Mouse (Mus musculus) adrenal gland (tissue): ENCODE data around the gene Kcnk5.

ENCODE experiments used
- intact Hi-C: fragments of 180-260 bp; cut with DNase I; formaldehyde crosslinking; loops from one replicate; pipeline ENCODE4 v1.15.1; 2025
- long read RNA-seq, 2 experiments: library from polyadenylated mRNA; unstranded; transcript quantifications; one replicate each; pipeline ENCODE4 v2.0.0; 2020; ENCODE audit warnings: borderline replicate concordance in 1 of 2; ENCODE audit not compliant: insufficient replicate concordance in 1 of 2

Gene Kcnk5
- long read RNA-seq, experiment 1, partial matches to known transcripts = 1 of 3 reads
- long read RNA-seq, experiment 1, other reads (novel, unspliced or antisense) = 2 of 3 reads
- long read RNA-seq, experiment 2 = 0 reads

DNA sequence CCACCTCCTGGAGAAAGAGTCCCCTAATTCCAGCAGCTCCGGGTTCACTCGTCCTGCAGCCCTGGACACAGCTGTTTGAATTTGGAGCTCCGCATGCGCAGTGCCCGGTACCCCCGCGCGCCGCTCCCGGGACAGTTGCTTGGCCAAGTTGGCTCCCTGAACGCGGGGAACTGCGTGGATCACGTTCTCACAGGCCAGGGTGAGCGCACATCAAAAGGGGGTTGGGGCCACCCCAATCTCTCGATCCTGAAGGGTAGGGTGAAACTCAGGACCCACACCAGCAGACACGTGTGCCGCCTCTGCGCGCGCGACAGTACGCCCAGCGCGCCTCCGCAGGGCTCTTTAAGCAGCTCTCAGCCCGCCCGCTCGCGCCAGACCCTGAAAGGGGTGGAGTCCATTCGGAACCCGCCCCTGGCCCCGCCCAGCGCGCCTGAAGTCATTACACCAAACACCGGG, at the start of gene Kcnk5:
Gene Kcnk5, minus strand, starts transcription at position 344 of the 456 bp plus-strand sequence.
- intact Hi-C loops = loop anchor here (5.0 kb wide), 1 partner anchor 76 kb away; no protein-coding TSS in a partner anchor

GRCm38 (mm10) chr14:20230063-20230491, 48.5 kb upstream of the Kcnk5 start:
- intact Hi-C loops = no loop called here

- intact Hi-C loops = no loop called here
These were observed 47.8 kb upstream of the Kcnk5 start for GRCm38 (mm10) chr14:20229437-20229836.

GRCm38 (mm10) chr14:20228336-20228735, 46.7 kb upstream of the Kcnk5 start:
- intact Hi-C loops = no loop called here

GRCm38 (mm10) chr14:20226982-20227381, 45.4 kb upstream of the Kcnk5 start:
- intact Hi-C loops = no loop called here

GRCm38 (mm10) chr14:20226488-20226887, 44.9 kb upstream of the Kcnk5 start:
- intact Hi-C loops = no loop called here

DNA sequence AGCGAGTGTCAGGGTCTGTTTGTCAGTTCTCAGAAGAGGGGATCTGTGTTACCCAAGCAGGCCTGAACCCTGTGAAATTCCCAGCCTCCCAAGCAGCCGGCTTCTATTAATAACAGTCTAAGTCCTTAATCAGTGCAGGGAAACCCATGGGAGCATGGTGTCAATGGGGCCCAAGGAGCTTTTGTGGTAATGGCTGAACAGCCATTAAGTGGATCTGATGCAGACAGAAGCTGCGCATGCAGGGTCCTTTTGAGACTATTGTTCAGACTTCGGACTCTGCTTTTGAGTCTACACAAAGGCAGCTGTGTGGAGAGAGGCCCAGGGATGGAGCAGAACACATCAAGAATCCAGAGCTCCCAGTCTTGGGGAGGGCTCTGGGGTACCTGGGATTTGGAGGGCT, 43.9 kb upstream of the Kcnk5 start:
- intact Hi-C loops = no loop called here

DNA sequence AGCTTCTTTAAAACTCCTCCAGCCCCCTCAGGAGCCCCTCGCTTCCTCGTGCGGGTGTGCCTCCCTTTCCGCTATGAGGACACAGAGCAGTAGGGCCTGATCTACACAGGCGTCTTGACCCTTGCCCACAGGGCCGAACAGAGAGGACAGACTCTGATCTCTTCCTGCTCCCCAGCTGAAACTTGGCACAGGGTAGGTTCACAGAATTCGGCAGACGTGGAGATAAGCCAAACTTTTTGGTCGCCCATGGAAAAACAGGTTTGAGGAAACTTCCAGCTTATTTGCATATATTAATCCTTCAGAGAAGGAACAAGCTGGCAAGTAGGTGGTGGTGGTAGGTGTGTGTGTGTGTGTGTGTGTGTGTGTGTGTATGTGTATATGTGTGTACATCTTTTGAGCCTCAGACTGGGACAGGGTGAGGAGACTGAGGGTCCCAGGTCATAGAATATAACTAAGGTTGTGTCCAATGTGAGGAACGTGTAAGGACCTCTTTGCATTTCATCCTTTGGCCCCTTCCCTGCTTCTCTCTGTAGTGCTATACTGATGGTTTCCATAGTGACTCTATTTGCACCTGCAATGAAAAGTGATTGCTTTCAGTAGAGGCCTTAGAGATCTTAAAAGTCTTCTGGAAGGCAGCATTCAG, 43.1 kb upstream of the Kcnk5 start:
- intact Hi-C loops = no loop called here

DNA sequence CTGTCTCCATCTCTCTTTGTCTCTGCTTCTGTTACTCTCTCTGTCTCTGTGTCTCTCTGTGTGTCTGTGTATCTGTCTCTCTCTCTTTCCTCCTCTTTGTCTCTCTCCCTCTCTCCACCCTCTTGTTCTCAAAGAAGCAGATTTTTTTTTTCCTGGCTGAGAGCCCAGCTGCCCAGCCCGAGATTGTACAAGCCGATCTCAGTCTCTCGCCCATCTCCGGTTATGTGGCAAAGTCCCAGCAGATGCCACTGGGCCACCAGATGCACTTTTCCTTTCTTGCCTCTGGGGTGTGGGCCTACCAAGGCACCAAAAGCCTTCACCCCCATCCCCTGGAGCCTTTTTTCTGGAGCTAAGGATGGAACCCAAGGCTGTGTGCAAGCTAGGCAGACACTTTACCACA, 42.6 kb upstream of the Kcnk5 start:
- intact Hi-C loops = no loop called here

- intact Hi-C loops = no loop called here
These were observed 41.6 kb upstream of the Kcnk5 start for GRCm38 (mm10) chr14:20223253-20223652.

- intact Hi-C loops = no loop called here
These were observed 39.5 kb upstream of the Kcnk5 start for GRCm38 (mm10) chr14:20221083-20221482.

GRCm38 (mm10) chr14:20219849-20220248, 38.2 kb upstream of the Kcnk5 start:
- intact Hi-C loops = no loop called here

- intact Hi-C loops = no loop called here
These were observed 35.8 kb upstream of the Kcnk5 start for GRCm38 (mm10) chr14:20217299-20217864.

DNA sequence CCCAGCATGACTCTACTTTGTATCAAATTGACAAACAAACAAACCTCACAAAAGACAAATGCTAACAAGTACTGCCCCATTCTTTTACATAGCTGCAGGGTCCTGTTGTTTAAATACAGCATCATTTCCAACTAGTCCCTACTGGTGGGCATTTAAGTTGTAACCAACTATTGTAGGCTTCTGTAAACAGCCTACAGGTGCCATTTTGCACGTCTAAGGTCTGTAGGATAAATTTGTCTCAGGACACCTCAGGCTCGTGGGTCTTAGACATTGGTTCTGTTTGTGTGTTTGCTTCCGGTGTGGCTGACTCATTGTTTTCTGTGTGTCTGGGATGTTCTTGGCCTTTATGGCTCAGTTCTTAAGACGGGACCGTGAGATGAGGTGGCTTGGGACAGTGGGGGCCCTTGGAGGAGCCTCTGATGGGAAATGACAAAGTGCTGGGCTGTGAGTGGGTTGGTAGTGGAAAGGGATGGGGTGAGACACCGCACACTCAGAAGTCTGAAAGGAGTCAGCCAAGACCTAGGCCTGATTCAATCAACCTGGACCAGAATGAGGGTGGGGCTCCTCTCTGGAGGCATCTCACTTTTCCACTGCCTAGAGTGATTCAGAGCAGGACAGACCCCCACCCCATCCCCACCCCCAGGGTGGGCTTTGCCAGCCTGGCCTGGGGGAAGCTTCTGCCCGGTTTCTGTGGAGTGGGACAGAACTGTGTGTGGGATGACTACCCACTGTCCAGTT, 35.1 kb upstream of the Kcnk5 start:
- intact Hi-C loops = no loop called here

GRCm38 (mm10) chr14:20215826-20216225, 34.2 kb upstream of the Kcnk5 start:
- intact Hi-C loops = no loop called here

GRCm38 (mm10) chr14:20214125-20214524, 32.5 kb upstream of the Kcnk5 start:
- intact Hi-C loops = no loop called here

DNA sequence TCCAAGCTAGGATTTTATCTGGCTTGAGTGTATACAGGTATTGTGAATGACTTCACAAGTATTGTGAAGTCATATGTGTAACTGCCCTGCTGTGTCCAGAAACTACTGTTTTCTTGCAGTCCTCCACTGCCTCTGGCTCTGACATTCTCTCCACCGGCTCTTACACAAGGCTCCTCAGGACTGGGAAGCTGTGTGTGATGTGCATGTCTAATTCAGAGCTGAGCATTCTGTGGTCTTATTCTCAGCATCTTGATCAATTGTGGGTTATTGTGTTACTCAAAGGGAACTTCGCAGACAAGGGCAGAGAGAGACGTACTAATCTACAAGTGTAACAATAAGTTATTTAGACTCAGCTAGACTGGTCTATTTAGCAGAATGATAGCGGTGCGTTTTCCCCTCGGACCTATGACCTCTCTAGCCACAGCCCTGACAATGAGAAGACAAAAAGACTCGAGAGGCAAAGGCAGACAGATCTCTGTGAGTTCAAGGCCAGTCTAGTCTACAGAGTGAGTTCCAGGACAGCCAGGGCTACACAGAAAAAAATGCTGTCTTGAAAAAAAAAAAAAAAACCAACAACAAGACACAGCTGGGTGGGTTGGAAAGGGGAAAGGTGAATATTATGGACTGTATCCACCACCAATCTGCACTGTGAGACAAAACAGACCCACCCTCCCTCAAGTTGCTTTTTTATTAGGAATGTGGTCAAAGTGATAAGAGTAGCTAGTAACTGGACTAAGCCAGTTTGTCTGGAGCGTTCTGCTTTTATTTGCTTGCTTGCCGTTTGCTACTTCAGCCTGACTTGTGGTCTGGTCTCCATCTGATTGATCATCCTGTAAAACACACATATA, 30.4 kb upstream of the Kcnk5 start:
- intact Hi-C loops = no loop called here

DNA sequence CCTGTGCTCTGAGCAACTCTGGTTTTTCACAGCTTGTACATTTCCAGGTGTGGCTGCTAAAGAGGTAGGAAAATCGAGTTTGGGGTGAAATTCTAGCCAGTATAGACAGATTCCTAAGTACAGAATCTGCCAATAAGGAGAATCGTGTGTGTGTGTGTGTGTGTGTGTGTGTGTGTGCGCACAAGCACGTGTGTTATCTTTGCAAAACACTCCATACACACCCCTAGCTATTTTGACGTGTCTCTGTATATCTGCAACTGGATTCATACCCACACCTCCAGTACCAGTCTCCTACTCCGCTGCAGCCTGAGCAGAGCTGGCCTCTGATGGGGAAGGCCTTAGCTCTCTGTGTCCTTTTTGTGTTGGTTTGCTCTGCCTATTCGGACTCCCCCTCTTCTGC, 28.3 kb upstream of the Kcnk5 start:
- intact Hi-C loops = no loop called here

DNA sequence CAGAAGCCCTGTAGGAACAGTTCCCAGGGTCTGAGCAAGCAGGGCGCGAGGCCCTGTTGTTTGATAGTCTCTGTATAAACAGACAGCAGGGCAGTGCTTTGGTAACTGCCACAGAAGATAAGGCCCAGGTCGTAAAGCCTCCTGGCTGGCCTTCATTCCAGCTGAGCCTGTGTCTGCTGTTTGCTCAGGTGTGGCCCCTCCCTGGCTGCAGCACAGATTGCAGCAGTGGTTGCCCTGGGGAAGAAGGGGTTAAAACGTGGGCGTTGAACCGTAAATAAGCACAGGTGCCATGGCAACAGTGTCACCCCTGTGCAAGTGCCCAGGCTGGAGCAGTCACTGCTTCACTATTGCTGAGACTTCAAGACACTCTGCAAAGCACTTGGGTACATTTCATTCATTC, 26.8 kb upstream of the Kcnk5 start:
- intact Hi-C loops = no loop called here

- intact Hi-C loops = no loop called here
These were observed 24.1 kb upstream of the Kcnk5 start for GRCm38 (mm10) chr14:20205747-20206146.

GRCm38 (mm10) chr14:20203301-20203700, 21.7 kb upstream of the Kcnk5 start:
- intact Hi-C loops = no loop called here
